In genomic region chr3:104525516-104525915, GRCm38 (mm10) we compare ENCODE assay signal across 29 mouse cellular contexts. TPM values are rescaled to one million over a fixed set of nuclear protein-coding genes. Genes with fewer than 3 reads are reported as not detected.
DNase-seq lines count a peak whose midpoint lies in the region; ATAC-seq and TF ChIP-seq lines count a peak whose summit lies in the region.
"Had no signal": no experiment of that assay in that cellular context is flagged by ENCODE, and none has a peak within 500 bp of the region (broad histone marks: within the 10 kb centered on the region; RNA-seq: fewer than 3 reads in every experiment).

No protein-coding gene starts in this region.

- no peaks in the 10 kb centered on the region for H3K36me3 ChIP-seq in small intestine, adult 2 months (ENCODE audit: control insufficient read depth, insufficient read depth, low read length)
- no peaks in the 10 kb centered on the region for H3K36me3 ChIP-seq in hindbrain, postnatal 0 days (ENCODE audit: insufficient read depth, low read length)
- H3K36me3 ChIP-seq: heart, embryonic 13.5 days; limb, embryonic 13.5 days; lung, embryonic 15.5 days; neural tube, embryonic 12.5 days had no signal

- ATAC-seq in hindbrain, postnatal 0 days, result no peak
- ATAC-seq: forebrain, embryonic 13.5 days; inflammation-experienced regulatory T-cells, adult 6 months; midbrain, embryonic 16.5 days had no signal

- no peaks in the 10 kb centered on the region for H3K9me3 ChIP-seq in hindbrain, postnatal 0 days (ENCODE audit: low read length)
- H3K9me3 ChIP-seq: forebrain, embryonic 13.5 days; heart, embryonic 13.5 days; limb, embryonic 13.5 days; lung, embryonic 15.5 days; neural tube, embryonic 12.5 days had no signal

- H3K27ac ChIP-seq in small intestine, adult 2 months (ENCODE audit: insufficient read depth, low read depth, low read length), result 0 out of 2 replicates have a peak overlapping the region, but pooled peaks have one; percentile 0
- H3K27ac ChIP-seq in hindbrain, postnatal 0 days, result no peak overlapping the region
- H3K27ac ChIP-seq: forebrain, embryonic 13.5 days; heart, embryonic 13.5 days; hindbrain, embryonic 14.5 days; limb, embryonic 13.5 days; lung, embryonic 15.5 days; neural tube, embryonic 12.5 days had no signal

- DNase-seq in kidney, adult 18-20 months, result peak; percentile 20
- DNase-seq in kidney, adult 11 months, result no peak
- peak; percentile 11 for DNase-seq in retina, postnatal 1 day
- no peak for DNase-seq in retina, embryonic 14.5 days (ENCODE audit: low spot score)
- no peak for DNase-seq in hindbrain, postnatal 0 days (ENCODE audit: low spot score)
- DNase-seq in ovary, adult 18-20 months (ENCODE audit: low spot score), result no peak
- DNase-seq: adrenal gland, adult 2 months; adrenal gland, postnatal 36 days; B cell, adult 2 months; cerebellum, adult 2 months; cerebellum, postnatal 14 days; gastrocnemius, postnatal 14 days; heart, postnatal 10 days; right cerebral cortex, postnatal 14 days; spleen, adult 18-20 months; thymus, adult 18-20 months; thymus, postnatal 25 days had no signal

- H3K4me1 ChIP-seq in small intestine, adult 2 months (ENCODE audit: control insufficient read depth, insufficient read depth, insufficient read length, low read length), result peaks cover 13% of the 10 kb centered on the region; the same call in 1 of the 2 replicates
- H3K4me1 ChIP-seq in hindbrain, postnatal 0 days (ENCODE audit: insufficient read depth, low read length), result no peaks in the 10 kb centered on the region
- H3K4me1 ChIP-seq: forebrain, embryonic 13.5 days; limb, embryonic 13.5 days; neural tube, embryonic 12.5 days had no signal

- no peak for TF ChIP-seq CTCF in small intestine, adult 2 months (IDR thresholded peaks at IDR 0.05; ENCODE audit: extremely low read depth, insufficient read length, insufficient replicate concordance, low read depth, low read length)
- no peak for TF ChIP-seq CTCF in hindbrain, postnatal 0 days (IDR thresholded peaks at IDR 0.05; ENCODE audit: low read depth)

- 21% methylated on average over 2 of the region's 2 CpGs for WGBS in small intestine, adult 2 months
- WGBS in hindbrain, postnatal 0 days, result 23% methylated on average over 2 of the region's 2 CpGs

- TF ChIP-seq POLR2A in small intestine, adult 2 months (IDR thresholded peaks at IDR 0.05; ENCODE audit: low read depth, low read length), result no peak

- no peaks in the 10 kb centered on the region for H3K27me3 ChIP-seq in small intestine, adult 2 months (ENCODE audit: control insufficient read depth, insufficient read depth, low read length)
- no peaks in the 10 kb centered on the region for H3K27me3 ChIP-seq in hindbrain, postnatal 0 days (ENCODE audit: insufficient read depth, low read length)
- H3K27me3 ChIP-seq: forebrain, embryonic 13.5 days; heart, embryonic 13.5 days; limb, embryonic 13.5 days; lung, embryonic 15.5 days; neural tube, embryonic 12.5 days had no signal

- H3K9ac ChIP-seq in hindbrain, postnatal 0 days (replicated peaks; ENCODE audit: low read length), result no peak overlapping the region
- H3K9ac ChIP-seq: forebrain, embryonic 13.5 days; heart, embryonic 13.5 days; hindbrain, embryonic 14.5 days; limb, embryonic 13.5 days; lung, embryonic 15.5 days; neural tube, embryonic 12.5 days had no signal

- no peak overlapping the region for H3K4me2 ChIP-seq in hindbrain, postnatal 0 days (ENCODE audit: low read depth, low read length)
- H3K4me2 ChIP-seq: forebrain, embryonic 13.5 days; heart, embryonic 13.5 days; hindbrain, embryonic 14.5 days; limb, embryonic 13.5 days; liver, embryonic 11.5 days; lung, embryonic 15.5 days; midbrain, embryonic 11.5 days; neural tube, embryonic 12.5 days had no signal

- no peak overlapping the region for H3K4me3 ChIP-seq in small intestine, adult 2 months (ENCODE audit: low read depth, low read length)
- H3K4me3 ChIP-seq in hindbrain, postnatal 0 days (ENCODE audit: low read length), result no peak overlapping the region
- H3K4me3 ChIP-seq: forebrain, embryonic 13.5 days; heart, embryonic 13.5 days; limb, embryonic 13.5 days; lung, embryonic 15.5 days; myocyte; neural tube, embryonic 12.5 days had no signal

RNA-seq across cellular contexts. Expression of gene Lrig2, which starts 13.8 kb away (rescaled TPM):
- 2.5 and 3.8 TPM in 2 replicates for polyA plus RNA-seq in small intestine, adult 2 months (2012; rRNA removed)
- 32.1 and 35.7 TPM in 2 replicates for total RNA-seq in hindbrain, postnatal 0 days (2014; rRNA removed)
- 15.6 and 16.9 TPM in 2 replicates for polyA plus RNA-seq in hindbrain, postnatal 0 days (2015; fragmentation: Nextera tagmentation; extraction: Ambion mirVana)

Comparison
In these comparisons a context has a peak if more than half of its experiments do, and no peak if none do; other contexts are left out.
1. DNase-seq: peak in kidney, adult 18-20 months (single experiment) and retina, postnatal 1 day (single experiment); none in kidney, adult 11 months (single experiment), retina, embryonic 14.5 days (single experiment), hindbrain, postnatal 0 days (single experiment) and ovary, adult 18-20 months (single experiment).